Mouse (Mus musculus) frontal cortex, adult 2 months (tissue): Measurements from ENCODE around the gene Ppp5c. TPM values are rescaled to one million over a fixed set of nuclear protein-coding genes. Genes with fewer than 3 reads are reported as not detected.
A peak's percentile ranks its signal among the peaks of the same experiment; 100 is the strongest.
"Not testable (repeated sequence)": the region's sequence is repeated elsewhere in the genome, so short reads cannot be mapped to it uniquely, and the experiment has no call there.

Experiments
- DNase-seq, 2 experiments: peaks; one replicate each; pipeline ENCODE4 v3.0.0; 2022; ENCODE audit warnings: low spot score in 1 of 2; ENCODE audit errors: extremely low spot score in 1 of 2
- polyA plus RNA-seq: library from polyadenylated mRNA; depleted of rRNA; stranded (reverse); fragments of >200 nt; gene quantifications from 2 replicates; pipeline ENCODE4 v1.2.3, GENCODE M21; 2012; rRNA removed

Gene Ppp5c
- 236 and 239 TPM in 2 replicates for polyA plus RNA-seq

DNA sequence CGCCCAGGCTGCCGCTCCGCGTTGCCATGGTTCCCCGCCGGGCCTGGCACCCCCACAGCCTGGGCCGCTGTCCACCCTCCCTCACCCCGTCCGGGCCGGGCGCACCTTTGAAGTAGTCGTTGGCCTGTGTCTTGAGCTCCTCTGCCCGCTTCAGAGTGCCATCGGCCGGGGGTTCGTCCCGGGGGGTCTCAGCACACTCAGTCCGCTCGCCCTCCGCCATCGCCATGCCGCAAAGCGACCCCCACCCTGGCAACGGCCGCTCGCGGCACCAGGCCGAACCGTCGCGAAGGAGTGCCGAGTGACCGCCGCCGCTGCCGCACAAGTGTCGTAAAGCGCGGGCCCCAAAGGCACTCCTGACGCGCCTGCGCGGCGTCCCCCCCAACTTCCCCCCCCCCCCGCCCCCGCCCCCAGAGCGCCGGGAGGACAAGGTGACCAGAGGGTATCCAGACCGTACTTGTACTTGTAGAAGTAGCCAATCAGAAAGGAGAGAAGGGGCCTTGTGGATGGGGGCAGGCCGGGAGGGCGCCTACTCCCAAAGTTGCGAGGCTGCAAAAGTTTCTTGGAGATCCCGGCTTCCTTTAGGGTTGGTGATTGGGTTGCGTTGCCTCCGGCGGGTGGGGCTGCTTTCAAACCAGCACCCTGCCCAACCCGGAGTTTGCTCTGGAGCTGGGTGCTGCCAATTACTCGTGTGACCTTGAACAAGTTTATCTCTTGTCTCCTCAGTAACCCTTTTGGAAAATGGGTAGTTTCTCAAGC lies at the start of gene Ppp5c:
Gene Ppp5c, minus strand, starts transcription at position 337 of the 756 bp plus-strand sequence.
- DNase-seq, result peak; percentile 76 to 86

DNA sequence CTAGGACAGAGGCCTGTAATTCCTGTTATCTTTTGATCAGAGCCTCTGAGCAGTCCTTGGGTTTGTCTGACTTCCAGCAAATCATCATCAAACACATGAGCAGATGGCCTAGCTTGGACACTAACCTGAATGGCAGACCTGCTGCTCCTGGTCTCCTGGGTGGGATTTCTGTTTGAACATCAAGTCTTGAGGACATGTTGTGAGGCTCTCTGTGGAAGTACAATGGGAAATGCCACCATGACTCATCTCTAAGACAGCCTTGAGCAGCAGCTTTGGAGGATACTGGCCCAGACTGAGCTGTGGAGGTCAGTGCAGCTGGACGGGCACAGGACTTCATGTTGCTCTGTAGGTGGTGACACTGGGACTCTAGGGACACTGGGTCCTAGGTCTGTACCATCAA lies 48.8 kb upstream of the Ppp5c start:
- DNase-seq, result no peak

DNA sequence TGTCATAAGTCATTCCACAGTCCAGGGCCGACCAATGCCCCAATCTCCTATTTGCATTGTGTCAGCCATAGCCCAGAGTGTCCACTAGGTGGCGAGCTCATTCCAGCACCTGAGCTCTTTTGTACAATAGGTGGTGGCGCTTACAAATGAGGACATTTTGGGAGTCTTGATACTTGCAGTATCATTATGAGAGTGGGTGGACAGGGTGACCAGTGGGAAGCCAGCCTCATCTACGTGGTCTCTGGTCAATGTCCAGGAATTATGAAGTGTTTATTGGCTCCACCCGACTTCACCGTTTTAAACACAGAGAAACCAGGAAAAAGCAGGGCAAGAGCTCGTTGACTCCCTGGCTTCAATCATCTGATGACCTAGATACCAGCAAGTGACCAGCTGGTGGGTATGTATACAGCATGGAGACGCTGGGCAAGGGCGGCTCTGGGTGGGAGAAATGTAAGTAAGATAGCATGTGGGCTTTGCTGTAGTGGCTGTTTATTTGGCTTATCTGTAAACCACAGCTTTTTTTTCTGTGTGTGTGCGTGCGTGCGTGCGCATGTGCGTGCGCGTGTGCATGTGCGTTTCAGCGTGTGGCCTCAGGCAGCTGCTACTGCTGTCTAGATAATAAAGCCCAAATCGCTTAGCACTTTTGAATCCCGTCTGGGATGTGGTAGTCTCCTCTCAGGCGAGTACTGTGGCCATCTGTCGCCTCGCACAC lies 46.3 kb upstream of the Ppp5c start, which contains the start of gene Psg16:
Gene Psg16, plus strand, starts transcription at position 137 of the 712 bp plus-strand sequence.
- DNase-seq, result peak in 1 of 2 experiments; percentile 78

DNA sequence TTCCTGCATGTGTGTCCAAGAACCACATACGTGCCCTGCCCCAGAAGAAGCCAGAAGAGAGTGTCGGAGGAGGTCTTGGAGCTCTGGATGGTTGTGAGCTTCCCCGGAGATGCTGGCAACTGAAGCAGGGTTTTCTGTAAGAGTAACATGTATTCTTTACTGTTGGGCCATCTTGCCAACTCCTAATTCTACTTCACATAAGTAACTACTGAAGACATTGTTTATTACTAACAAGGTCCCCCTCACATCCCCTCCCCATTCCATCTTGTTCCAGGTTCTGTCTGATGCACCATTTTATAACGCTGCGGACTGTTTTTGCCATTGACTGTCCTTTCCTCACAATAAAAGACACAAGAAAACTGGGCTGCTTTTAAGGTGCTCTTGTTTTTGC lies 45.8 kb upstream of the Ppp5c start:
- DNase-seq, result no peak

DNA sequence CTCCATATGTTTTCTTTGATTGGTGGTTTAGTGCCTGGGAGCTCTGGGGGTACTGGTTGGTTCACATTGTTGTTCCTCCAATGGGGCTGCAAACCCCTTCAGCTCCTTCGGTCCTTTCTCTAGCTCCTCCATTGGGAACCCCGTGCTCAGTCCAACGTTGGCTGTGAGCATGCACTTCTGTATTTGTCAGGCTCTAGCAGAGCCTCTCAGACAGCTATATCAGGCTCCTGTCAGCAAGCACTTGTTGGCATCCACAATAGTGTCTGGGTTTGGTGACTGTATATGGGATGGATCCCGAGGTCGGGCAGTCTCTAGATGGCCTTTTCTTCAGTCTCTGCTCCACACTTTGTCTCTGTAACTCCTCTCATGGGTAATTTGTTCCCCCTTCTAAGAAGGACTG lies 39.9 kb upstream of the Ppp5c start:
- DNase-seq, result not testable (repeated sequence)

DNA sequence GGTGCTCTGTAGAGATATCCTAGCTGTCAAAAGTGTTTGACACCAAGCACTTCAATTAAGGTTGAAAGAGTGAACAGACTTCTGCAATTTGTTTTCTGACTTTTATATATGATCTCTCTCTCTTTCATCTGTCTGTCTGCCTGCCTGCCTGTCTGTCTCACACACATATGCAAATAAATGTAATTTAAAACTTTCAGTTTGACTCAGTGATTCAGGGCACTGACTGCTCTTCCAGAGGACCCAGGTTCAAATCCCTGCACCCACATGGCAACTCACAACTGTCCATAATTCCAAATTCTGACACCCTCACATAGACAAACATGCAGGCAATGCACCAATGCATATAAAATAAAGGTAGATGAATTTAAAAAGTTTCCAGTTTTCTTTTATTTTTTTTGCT lies 39.3 kb upstream of the Ppp5c start:
- DNase-seq, result no peak

DNA sequence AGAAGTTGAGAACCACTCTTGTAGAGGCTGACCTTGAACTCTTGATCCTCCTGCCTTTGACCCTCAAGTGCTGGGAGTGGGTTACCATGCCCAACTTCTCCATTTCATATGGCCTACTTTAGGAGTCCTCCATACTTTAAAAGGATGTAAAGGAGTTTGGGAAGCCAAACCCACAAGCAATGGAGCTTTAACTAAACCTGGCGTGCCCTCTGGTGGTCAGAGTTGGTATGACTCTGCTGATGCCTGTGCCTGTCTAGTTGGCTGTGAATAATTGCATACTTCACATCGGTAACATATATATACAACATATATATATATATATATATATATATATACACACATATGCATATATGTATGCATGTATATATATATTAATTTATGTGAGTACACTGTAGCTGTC lies 38.7 kb upstream of the Ppp5c start:
- peak; percentile 85 to 95 for DNase-seq

DNA sequence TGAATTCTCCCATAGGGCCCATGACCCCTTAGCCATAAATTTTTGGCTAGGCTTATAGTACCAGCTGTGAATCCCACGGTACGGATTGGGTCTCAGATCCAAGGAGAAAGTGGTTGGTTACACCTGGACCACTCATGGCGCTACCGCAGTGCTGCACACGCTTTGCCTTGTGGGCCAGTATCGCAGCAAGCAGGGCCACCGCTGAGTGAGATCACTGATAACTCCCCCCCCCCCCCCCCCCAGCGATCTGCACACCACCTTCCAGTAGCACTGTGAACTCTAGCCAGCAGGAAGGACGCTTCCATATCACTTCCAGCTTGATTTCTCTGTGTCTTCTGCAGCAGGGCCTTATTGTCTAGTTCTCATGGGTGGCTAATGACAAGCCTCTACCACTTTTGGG lies 37.9 kb upstream of the Ppp5c start:
- DNase-seq, result no peak

DNA sequence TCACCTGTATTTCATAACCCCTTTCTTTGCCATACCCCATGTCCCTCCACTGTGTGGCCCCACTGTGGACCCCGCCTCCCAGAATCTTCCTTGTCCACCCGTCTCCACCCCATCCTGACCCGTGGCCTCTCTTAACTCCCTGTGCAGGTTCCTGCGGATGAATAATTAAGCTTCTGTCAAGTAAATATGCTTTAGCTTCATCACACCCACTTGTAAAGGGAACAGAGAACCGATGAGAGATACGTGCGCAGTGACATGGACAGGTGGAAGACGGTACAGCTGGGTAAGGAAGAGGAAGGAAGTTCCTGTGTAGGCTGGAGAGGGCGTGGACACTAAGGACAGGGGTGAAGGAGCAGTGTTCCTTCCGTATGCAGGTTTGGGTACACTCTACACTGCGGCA lies 35.1 kb upstream of the Ppp5c start:
- DNase-seq, result no peak

DNA sequence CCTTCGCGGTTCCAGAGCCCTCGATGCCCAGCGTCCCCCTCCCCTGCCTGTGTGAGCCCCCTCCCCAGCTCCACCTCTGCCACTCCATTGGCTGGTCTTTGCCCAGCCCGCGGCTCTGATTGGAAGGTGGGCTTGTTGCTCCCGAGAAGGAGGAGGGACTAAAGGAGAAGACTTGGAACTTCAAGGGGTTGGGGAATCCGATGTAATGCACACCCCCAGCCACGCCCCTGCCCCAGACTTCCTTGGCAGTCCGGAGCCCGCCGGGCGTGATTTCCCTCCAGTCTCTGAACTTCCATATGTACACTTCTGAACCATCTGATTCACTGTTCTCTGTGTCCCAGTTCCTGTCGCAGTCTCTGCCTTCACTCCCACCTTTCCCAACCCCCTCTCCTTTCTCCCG lies 34.7 kb upstream of the Ppp5c start, which contains the start of gene Hif3a:
Gene Hif3a, minus strand, starts transcription at position 39 of the 400 bp plus-strand sequence.
- peak in 1 of 2 experiments; percentile 44 for DNase-seq

DNA sequence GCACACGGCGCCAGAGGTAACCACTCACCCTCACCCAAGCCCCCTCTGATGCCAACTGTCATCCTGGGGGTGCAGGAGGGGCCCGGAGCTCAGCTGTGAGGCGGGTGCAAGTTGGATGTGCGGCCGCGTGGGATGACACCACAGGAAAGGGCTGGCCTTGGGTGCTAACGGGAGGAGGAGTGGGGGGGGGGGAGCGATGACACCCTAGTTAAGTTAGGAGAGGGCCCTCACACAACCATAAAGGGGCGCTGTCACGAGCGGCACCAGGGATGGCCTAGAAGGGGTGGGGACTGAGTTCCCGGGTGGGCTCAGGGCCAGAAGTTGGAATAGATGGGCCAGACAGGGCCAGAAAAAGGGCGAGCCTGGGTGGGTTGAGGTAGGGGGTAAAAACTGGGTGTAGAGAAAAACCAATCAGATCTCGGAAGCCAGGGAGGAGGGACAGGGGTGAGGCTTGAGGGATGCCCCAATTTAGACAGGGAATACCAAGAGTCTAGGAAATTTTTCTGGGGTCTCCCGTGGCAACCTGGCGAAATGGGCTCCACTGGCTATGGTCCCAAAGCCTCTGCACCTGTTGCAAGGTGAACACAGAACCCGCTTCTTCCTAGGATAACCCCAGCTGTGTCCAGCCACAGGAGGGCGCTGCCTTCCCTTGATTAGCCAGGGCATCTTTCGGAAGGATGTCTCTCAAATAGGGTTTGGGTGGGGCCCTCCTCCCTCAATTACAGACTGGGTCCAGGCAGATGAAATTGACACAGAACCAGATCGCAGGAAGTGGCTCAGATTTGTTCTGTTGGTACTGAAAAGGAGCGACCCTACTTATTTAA lies 33.3 kb upstream of the Ppp5c start:
- no peak for DNase-seq

DNA sequence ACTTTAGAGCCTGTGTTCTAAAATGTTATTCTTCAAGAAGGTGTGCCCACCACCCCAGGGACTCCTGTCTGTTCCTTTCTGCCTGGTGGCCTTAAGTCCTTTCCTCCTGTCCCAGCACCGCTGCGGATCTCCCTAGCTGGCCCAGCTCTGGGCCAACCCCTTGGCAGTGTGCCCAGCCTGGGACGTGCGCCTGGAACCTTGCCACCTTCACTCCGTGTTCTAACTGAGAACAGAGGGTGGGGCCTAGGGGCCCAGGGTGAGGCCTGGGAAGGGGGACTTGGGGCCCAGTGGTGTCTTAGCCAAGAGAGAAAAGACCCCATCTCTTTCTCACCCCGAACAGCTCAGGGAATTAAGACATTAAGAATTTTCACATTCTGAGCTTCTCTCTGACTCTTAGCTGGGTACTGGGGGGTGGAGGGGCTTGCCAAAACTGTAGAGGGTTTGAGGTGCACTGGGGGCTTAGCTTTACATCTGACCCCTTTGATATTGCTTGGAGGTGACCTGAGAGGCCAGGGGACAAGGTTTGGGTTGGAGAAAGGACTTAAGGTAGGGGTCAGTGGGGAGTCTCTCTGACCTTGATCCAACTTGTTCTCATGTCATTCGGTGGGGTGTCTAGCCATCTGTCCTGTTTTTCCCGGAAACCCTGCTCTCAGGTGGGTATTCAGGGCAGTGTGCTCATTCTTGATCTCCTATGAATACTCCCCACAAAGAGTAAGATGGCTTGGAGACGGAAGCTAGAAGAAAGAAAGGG lies 32.5 kb upstream of the Ppp5c start:
- peak in 1 of 2 experiments; percentile 91 for DNase-seq

DNA sequence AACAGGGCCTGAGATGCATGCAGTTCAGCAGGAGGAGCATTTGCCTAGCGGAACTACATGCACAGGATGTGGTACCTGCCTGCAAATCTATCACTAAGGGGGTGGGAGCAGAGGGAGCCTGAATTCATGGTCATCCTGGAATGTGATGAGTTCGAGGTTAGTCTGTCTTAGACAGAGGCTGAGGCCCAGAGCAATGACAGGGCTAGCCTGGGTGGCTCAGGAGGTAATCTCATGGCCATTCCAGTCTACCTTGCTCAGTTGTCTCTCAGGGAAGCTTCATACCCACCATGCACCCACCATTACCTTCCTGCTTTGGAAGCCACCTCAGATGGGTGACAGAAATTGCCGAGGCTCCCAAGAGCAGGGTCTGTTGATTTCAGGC lies 31.7 kb upstream of the Ppp5c start:
- DNase-seq, result no peak

DNA sequence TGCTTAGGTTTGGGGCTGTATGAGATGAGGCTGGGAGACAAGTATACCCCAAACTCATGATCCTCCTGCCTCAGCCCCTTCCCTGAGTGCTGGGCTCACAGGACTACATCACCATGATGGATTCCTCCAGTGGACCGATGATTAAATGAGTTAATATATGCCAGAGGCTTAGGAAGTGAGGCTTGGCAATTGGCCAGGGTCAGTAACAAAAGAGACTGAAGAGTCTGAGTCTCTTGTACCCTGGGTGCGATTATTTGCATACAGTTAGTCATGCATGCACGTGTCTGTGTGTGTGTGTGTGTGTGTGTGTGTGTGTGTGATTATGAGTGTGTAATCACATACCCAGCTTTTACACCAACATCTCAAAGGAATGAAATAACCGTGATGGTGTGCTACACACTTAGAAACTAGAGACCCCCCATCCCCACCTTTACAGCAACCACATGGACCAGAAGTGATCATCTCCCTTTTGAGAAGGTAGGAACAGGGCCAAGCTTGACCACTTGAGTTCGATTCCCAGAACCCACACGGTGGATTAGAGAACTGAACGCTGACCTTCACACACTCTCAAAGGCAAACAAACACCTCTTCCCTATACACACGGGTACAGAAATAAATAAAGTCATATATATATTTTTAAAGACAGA lies 31.2 kb upstream of the Ppp5c start:
- DNase-seq, result no peak

DNA sequence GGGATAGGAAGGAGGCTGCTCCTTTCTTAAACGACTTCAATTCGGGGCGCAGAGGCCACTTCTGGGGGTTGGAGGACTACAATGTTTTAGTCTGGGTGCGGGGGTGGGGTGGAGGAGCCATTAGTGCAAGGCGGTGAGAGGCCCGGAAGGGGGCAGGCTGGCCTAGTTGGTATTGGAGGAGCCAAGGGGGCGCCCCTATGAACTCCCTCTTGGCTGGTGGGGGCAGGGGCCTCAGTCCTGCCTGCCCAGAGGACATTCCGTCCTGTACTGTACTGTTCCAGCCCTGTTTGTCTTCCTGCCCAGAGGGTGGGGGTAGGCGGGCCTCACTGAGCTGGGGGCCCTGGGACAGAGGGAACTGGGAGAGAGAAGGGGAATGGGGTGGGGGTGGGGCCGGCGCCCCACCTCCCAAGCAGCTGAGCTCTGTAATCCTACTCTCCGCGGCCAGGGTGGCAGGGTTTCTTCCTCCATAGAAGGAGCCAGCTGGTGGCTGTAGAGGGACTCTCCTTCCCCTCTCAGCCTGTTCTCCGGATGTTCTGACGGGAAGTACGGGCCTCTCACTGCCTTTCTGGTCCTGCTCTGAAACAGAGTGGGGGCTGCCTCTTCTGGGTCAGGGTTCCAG lies 30.5 kb upstream of the Ppp5c start:
- DNase-seq, result peak in 1 of 2 experiments; percentile 37

DNA sequence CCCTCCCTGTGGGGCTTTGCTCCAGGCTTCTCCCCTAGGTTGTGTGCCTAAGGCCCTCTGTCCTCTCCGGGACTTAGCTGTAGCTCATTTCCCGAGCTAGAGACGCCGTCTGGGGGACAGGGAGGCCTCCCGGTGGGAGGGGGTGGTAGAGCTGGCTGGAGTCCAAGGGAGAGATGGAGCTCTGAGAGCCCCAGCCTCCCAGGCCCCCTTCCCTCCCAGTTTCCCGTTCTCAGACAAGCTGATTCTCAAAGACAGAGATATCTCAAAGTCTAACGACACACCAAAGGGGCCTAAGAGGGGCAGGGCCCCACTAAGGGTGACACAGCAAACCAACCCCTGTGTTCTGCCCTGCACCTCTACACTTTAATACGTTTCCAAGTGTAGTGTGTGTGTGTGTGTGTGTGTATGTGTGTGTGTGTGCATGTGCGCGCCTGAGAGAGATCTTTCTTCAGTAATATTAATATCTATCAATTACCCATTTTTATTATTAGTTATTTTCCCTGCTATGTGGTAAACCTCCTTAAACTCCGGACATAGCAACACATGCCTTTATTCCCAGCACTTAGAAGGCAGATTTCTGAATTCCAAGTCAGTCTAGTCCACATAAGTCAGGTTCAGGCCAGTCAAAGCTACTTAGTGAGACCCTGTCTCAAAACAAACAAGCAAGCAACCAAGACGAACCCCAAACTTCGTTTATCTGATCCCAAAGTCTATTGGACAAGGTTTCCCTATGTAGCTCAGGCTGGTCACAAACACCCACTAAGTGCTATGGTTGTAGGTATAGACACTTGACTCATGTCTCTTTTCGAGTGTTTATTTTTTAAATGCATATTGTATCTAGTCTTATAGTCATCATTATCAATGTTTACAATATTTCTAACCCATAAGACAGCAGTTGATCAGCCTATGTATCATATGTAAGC lies 29.1 kb upstream of the Ppp5c start:
- DNase-seq, result peak in 1 of 2 experiments; percentile 25

DNA sequence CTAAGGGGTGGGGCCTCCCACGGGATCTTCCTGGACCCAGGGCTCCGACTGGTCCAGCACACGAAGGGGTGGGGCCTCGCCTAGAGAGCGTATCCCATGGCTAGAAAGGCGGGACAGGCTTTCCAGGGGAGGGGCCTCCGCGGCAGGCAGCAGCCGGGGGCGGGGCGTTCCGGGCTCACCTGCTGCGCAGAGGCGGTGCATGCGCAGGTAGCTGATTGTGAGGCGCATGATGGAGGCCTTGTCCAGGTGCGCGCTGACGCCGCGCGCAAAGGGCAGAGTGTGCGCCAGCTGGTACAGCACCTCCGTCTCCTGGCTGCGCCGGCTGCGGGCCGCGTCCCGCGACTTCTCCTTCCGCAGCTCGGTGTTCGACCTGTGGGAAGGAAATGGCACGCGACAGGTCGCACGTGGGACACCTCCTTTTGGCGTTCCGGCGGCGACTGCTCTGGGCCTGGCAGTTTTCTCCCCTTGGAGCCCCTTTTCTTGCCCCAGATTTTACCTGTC lies 28.4 kb upstream of the Ppp5c start:
- DNase-seq, result peak; percentile 87 to 91

DNA sequence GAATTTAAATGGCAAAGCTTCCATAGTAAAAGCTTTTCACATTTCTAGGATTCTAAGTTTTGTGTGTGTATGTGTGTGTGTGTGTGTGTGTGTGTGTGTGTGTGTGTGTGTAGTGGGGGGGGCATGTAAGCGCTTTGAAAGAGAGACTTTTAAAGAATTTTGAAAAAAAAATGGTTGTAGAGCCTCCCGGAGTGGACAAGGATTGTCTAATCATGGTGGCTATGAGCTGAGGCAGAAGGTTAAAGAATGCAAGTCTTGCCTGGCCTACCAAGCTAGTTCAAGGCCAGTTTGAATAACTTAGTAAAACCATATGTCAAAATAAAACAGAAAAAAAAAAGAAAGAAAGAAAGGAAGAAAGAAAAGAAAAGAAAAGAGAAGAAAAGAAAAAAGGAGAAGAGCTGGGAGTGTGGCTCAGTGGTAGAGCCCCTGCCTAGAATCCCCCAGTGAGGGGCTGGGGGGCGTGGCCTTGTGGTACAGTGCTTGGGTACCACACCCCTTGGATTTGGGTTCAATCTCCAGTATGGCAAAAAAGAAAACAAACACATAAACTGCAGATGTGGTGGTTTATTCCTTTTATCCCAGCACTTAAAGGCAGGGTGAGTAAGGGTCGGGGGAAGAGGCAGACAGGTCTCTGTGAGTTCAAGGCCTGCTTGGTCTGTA lies 27.7 kb upstream of the Ppp5c start:
- DNase-seq, result no peak
